Mouse (Mus musculus) ES-E14 (cell line): ENCODE data around the gene Hnf4a.

Source experiments
- HCFC1 ChIP-seq: IDR thresholded peaks from 2 replicates; pipeline ENCODE4 v1.6.1; 2012; ENCODE audit warnings: low read length, inconsistent platforms, borderline replicate concordance; ENCODE audit not compliant: insufficient read depth
- MAFK ChIP-seq: IDR thresholded peaks from 2 replicates; pipeline ENCODE4 v1.6.1; 2014; ENCODE audit warnings: mild to moderate bottlenecking, low read depth, low read length, inconsistent platforms; ENCODE audit not compliant: insufficient read depth
- ZC3H11A ChIP-seq: IDR thresholded peaks from 2 replicates; pipeline ENCODE4 v1.6.1; 2012; ENCODE audit warnings: low read depth, mild to moderate bottlenecking, inconsistent platforms, low read length, borderline replicate concordance

DNA sequence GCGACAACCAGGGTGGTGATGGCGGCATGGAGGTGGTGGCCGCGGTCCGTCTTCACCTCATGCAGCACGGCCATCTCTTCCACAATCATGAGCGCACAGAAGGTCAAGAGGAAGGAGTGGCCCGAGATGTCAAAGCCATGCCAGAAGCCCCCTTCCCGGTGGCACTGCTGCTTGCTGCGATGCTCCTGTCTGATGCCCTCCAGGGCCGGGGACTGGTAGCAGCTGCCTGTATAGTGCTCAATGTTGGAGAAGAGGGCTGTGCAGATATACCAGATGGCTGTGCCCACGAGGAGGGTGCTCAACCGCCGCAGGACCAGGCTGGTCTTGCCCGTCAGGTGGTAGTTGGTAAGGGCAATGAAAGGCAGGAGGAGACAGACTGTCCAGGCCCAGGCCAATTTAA, 36.9 kb upstream of the Hnf4a start:
- TF ChIP-seq ZC3H11A (no peak), MAFK (no peak), HCFC1 (no peak)
